Mouse (Mus musculus) lung, postnatal 0 days (tissue): ENCODE results near the gene Bcl9. TPM values are rescaled to one million over a fixed set of nuclear protein-coding genes. Genes with fewer than 3 reads are reported as not detected.

Experiments
- ATAC-seq: fragments of 200-750 bp; cut with Nextera tagmentation; 2 replicates; pipeline ENCODE4 v1.8.0; 2017; ENCODE audit warnings: moderate library complexity
- DNase-seq: peaks from one replicate; pipeline ENCODE4 v3.0.0-alpha.2; 2016; ENCODE audit warnings: low spot score
- H3K27ac ChIP-seq: fragments of 300-500 bp; sonication (generic); 2 replicates; pipeline ENCODE4 v1.5.1; 2014; ENCODE audit warnings: antibody characterized with exemption, mild to moderate bottlenecking, low read length, mixed read lengths
- H3K27me3 ChIP-seq: fragments of 300-500 bp; sonication (generic); replicated peaks from 2 replicates; pipeline ENCODE4 v1.6.1; 2014; ENCODE audit warnings: low read length, mixed read lengths; ENCODE audit not compliant: insufficient read depth
- H3K36me3 ChIP-seq: fragments of 300-500 bp; sonication (generic); 2 replicates; pipeline ENCODE4 v1.6.1; 2014; ENCODE audit warnings: low read length, mixed read lengths; ENCODE audit not compliant: insufficient read depth
- H3K4me1 ChIP-seq: fragments of 300-500 bp; sonication (generic); 2 replicates; pipeline ENCODE4 v1.6.1; 2014; ENCODE audit warnings: antibody characterized with exemption, low read depth, low read length, mixed read lengths; ENCODE audit not compliant: insufficient read depth
- H3K4me2 ChIP-seq: fragments of 300-500 bp; sonication (generic); replicated peaks from 2 replicates; pipeline ENCODE4 v1.6.1; 2014; ENCODE audit warnings: low read depth, mild to moderate bottlenecking, low read length, moderate library complexity, mixed read lengths
- H3K4me3 ChIP-seq: fragments of 300-500 bp; sonication (generic); 2 replicates; pipeline ENCODE4 v1.5.1; 2014; ENCODE audit warnings: low read depth, low read length
- H3K9ac ChIP-seq: fragments of 300-500 bp; sonication (generic); replicated peaks from 2 replicates; pipeline ENCODE4 v1.6.1; 2014; ENCODE audit warnings: low read depth, mild to moderate bottlenecking
- H3K9me3 ChIP-seq: fragments of 300-500 bp; sonication (generic); 2 replicates; pipeline ENCODE4 v1.6.1; 2016; ENCODE audit warnings: low read length, mixed read lengths
- CTCF ChIP-seq: IDR thresholded peaks from 2 replicates; pipeline ENCODE4 v1.5.1; 2016; ENCODE audit warnings: antibody characterized with exemption, mild to moderate bottlenecking
- EP300 ChIP-seq: IDR thresholded peaks from 2 replicates; pipeline ENCODE4 v1.6.1; 2016; ENCODE audit warnings: antibody characterized with exemption, mild to moderate bottlenecking, control low read depth
- WGBS: fragments of 180-500 bp; shearing (Covaris S2); extraction: QIAGEN DNeasy Blood & Tissue Kit; methylation state at CpG from one replicate; pipeline ENCODE4 v1.1.7; 2014; 5-methylcytosine and 5-hydroxymethylcytosine counted together
- polyA plus RNA-seq: library from polyadenylated mRNA; unstranded; fragments of >200 nt; fragmentation: Nextera tagmentation; extraction: Ambion mirVana; gene quantifications from 2 replicates; pipeline ENCODE4 v1.2.1, GENCODE M21; 2015

Bcl9 gene
- 26.6 and 27.1 TPM in 2 replicates for polyA plus RNA-seq

- H3K4me1 ChIP-seq: no peaks in the 10 kb centered on the region
- H3K4me3 ChIP-seq: peak within 1 kb of the TSS; percentile 64
- WGBS: under 1% methylated on average over 21 of the region's 21 CpGs
- H3K27ac ChIP-seq: peak within 1 kb of the TSS; percentile 73
- no peaks in the 10 kb centered on the region for H3K27me3 ChIP-seq
- H3K9ac ChIP-seq: peak within 1 kb of the TSS; percentile 73
- TF ChIP-seq CTCF (no peak; the same call in 1 of the 2 replicates), EP300 (peak; percentile 35; the same call in 1 of the 2 replicates)
- H3K9me3 ChIP-seq: no peaks in the 10 kb centered on the region
- no peaks in the 10 kb centered on the region for H3K36me3 ChIP-seq
- peak within 1 kb of the TSS; percentile 66 for H3K4me2 ChIP-seq
- DNase-seq (peak; percentile 93), ATAC-seq (peak; percentile 83)
Observed at GRCm38 (mm10) chr3:97297553-97298432, at the start of gene Bcl9. Bcl9 (minus strand) TSS chr3:97297917.

GRCm38 (mm10) chr3:97339193-97339576 is 41.5 kb upstream of the Bcl9 start:
- TF ChIP-seq EP300: no peak
- no peak for TF ChIP-seq CTCF
- Histone ChIP-seq H3K9me3 (no peaks in the 10 kb centered on the region), H3K4me2 (no peak overlapping the region), H3K9ac (no peak overlapping the region), H3K4me1 (no peaks in the 10 kb centered on the region), H3K27me3 (no peaks in the 10 kb centered on the region), H3K27ac (no peak overlapping the region), H3K4me3 (no peak overlapping the region), H3K36me3 (no peaks in the 10 kb centered on the region)
- DNase-seq (no peak), ATAC-seq (no peak)
- WGBS: 69% methylated on average over 5 of the region's 5 CpGs

- Histone ChIP-seq H3K36me3 (no peaks in the 10 kb centered on the region), H3K9ac (no peak overlapping the region), H3K27ac (no peak overlapping the region), H3K9me3 (no peaks in the 10 kb centered on the region), H3K4me1 (no peaks in the 10 kb centered on the region), H3K27me3 (no peaks in the 10 kb centered on the region), H3K4me3 (no peak overlapping the region), H3K4me2 (no peak overlapping the region)
- peak; percentile 83 for DNase-seq
- ATAC-seq: peak; percentile 81
- 31% methylated on average over 13 of the region's 13 CpGs for WGBS
- peak; percentile 100 for TF ChIP-seq CTCF
- no peak for TF ChIP-seq EP300
Observed at GRCm38 (mm10) chr3:97338522-97339192, 40.9 kb upstream of the Bcl9 start.

- Histone ChIP-seq H3K4me2 (no peak overlapping the region), H3K27ac (no peak overlapping the region), H3K9me3 (no peaks in the 10 kb centered on the region), H3K27me3 (no peaks in the 10 kb centered on the region), H3K4me1 (no peaks in the 10 kb centered on the region), H3K4me3 (no peak overlapping the region), H3K36me3 (no peaks in the 10 kb centered on the region), H3K9ac (no peak overlapping the region)
- TF ChIP-seq EP300: no peak
- no peak for TF ChIP-seq CTCF
- DNase-seq (peak; percentile 57), ATAC-seq (peak; percentile 26)
- WGBS: 16% methylated on average over 11 of the region's 11 CpGs
Observed at GRCm38 (mm10) chr3:97337306-97337705, 39.6 kb upstream of the Bcl9 start.

GRCm38 (mm10) chr3:97336331-97336730 is 38.6 kb upstream of the Bcl9 start:
- no peak for DNase-seq
- WGBS: 74% methylated on average over 4 of the region's 4 CpGs

GRCm38 (mm10) chr3:97334618-97335017 is 36.9 kb upstream of the Bcl9 start:
- no peak overlapping the region for H3K27ac ChIP-seq
- TF ChIP-seq CTCF (no peak), EP300 (no peak)
- H3K9me3 ChIP-seq: no peaks in the 10 kb centered on the region
- H3K9ac ChIP-seq: no peak overlapping the region
- no peak overlapping the region for H3K4me3 ChIP-seq
- 45% methylated on average over 9 of the region's 9 CpGs for WGBS
- no peak overlapping the region for H3K4me2 ChIP-seq
- DNase-seq: peak; percentile 20
- H3K4me1 ChIP-seq: no peaks in the 10 kb centered on the region
- H3K27me3 ChIP-seq: no peaks in the 10 kb centered on the region
- peak; percentile 22; the same call in 1 of the 2 replicates for ATAC-seq
- no peaks in the 10 kb centered on the region for H3K36me3 ChIP-seq

More at GRCm38 (mm10) chr3:97336331-97336730, 38.6 kb upstream of the Bcl9 start:
- ATAC-seq: no peak
- H3K36me3 ChIP-seq: no peaks in the 10 kb centered on the region
- H3K27me3 ChIP-seq: no peaks in the 10 kb centered on the region
- H3K4me2 ChIP-seq: no peak overlapping the region
- TF ChIP-seq CTCF (no peak), EP300 (no peak)
- H3K9ac ChIP-seq: no peak overlapping the region
- H3K4me1 ChIP-seq: no peaks in the 10 kb centered on the region
- no peaks in the 10 kb centered on the region for H3K9me3 ChIP-seq
- H3K27ac ChIP-seq: no peak overlapping the region
- no peak overlapping the region for H3K4me3 ChIP-seq
